Mouse (Mus musculus): ENCODE results near the gene Cpeb1. TPM values are rescaled to one million over a fixed set of nuclear protein-coding genes. Genes with fewer than 3 reads are reported as not detected.
"Not testable (repeated sequence)": the region's sequence is repeated elsewhere in the genome, so short reads cannot be mapped to it uniquely, and the experiment has no call there.

Cpeb1 gene
- not detected in 2 replicates for total RNA-seq (2014; fragmentation: Nextera tagmentation)
- total RNA-seq (2017), result not detected in 2 replicates

GRCm38 (mm10) chr7:81455155-81455651 is at the start of gene Cpeb1:
Gene Cpeb1 (minus strand): TSS chr7:81455465.
- ATAC-seq (replicated peaks; ENCODE audit: poor library complexity, severe bottlenecking), result no peak

GRCm38 (mm10) chr7:81501050-81501449 is 45.8 kb upstream of the Cpeb1 start:
- ATAC-seq (replicated peaks; ENCODE audit: poor library complexity, severe bottlenecking), result no peak

GRCm38 (mm10) chr7:81498181-81498580 is 42.9 kb upstream of the Cpeb1 start, which contains the start of gene BC048679:
Gene BC048679 (minus strand): TSS chr7:81498281.
- no peak for ATAC-seq (replicated peaks; ENCODE audit: poor library complexity, severe bottlenecking)

GRCm38 (mm10) chr7:81497171-81497570 is 41.9 kb upstream of the Cpeb1 start:
- ATAC-seq (replicated peaks; ENCODE audit: poor library complexity, severe bottlenecking), result no peak

- ATAC-seq (replicated peaks; ENCODE audit: poor library complexity, severe bottlenecking), result peak; percentile 93
Measured at GRCm38 (mm10) chr7:81493331-81494021, 38.2 kb upstream of the Cpeb1 start, which contains the start of gene Ap3b2. Gene Ap3b2 (minus strand): TSS chr7:81493925.

- ATAC-seq (replicated peaks; ENCODE audit: poor library complexity, severe bottlenecking), result no peak
Measured at GRCm38 (mm10) chr7:81492628-81493027, 37.4 kb upstream of the Cpeb1 start.

- no peak for ATAC-seq (replicated peaks; ENCODE audit: poor library complexity, severe bottlenecking)
Measured at GRCm38 (mm10) chr7:81489649-81490048, 34.4 kb upstream of the Cpeb1 start.

- no peak for ATAC-seq (replicated peaks; ENCODE audit: poor library complexity, severe bottlenecking)
Measured at GRCm38 (mm10) chr7:81480800-81481199, 25.5 kb upstream of the Cpeb1 start.

GRCm38 (mm10) chr7:81479531-81480090 is 24.3 kb upstream of the Cpeb1 start:
- ATAC-seq (replicated peaks; ENCODE audit: poor library complexity, severe bottlenecking), result no peak

- not testable (repeated sequence) for ATAC-seq (replicated peaks; ENCODE audit: poor library complexity, severe bottlenecking)
Measured at GRCm38 (mm10) chr7:81478261-81478660, 23.0 kb upstream of the Cpeb1 start.

GRCm38 (mm10) chr7:81476833-81477232 is 21.6 kb upstream of the Cpeb1 start:
- peak; percentile 35; the same call in 1 of the 2 replicates for ATAC-seq (replicated peaks; ENCODE audit: poor library complexity, severe bottlenecking)

- ATAC-seq (replicated peaks; ENCODE audit: poor library complexity, severe bottlenecking), result no peak
Measured at GRCm38 (mm10) chr7:81475221-81475620, 20.0 kb upstream of the Cpeb1 start.

GRCm38 (mm10) chr7:81464906-81465450 is 9.7 kb upstream of the Cpeb1 start:
- no peak for ATAC-seq (replicated peaks; ENCODE audit: poor library complexity, severe bottlenecking)

GRCm38 (mm10) chr7:81464116-81464515 is 8.9 kb upstream of the Cpeb1 start:
- peak; percentile 81 for ATAC-seq (replicated peaks; ENCODE audit: poor library complexity, severe bottlenecking)

- no peak for ATAC-seq (replicated peaks; ENCODE audit: poor library complexity, severe bottlenecking)
Measured at GRCm38 (mm10) chr7:81462815-81463214, 7.5 kb upstream of the Cpeb1 start.

GRCm38 (mm10) chr7:81454331-81455039 is 780 bp downstream of the Cpeb1 start:
- ATAC-seq (replicated peaks; ENCODE audit: poor library complexity, severe bottlenecking), result peak; percentile 66

- peak; percentile 40 for ATAC-seq (replicated peaks; ENCODE audit: poor library complexity, severe bottlenecking)
Measured at GRCm38 (mm10) chr7:81453443-81454274, 1.6 kb downstream of the Cpeb1 start.

GRCm38 (mm10) chr7:81452971-81453441 is 2.3 kb downstream of the Cpeb1 start:
- ATAC-seq (replicated peaks; ENCODE audit: poor library complexity, severe bottlenecking), result 0 out of 2 replicates have a peak, but pooled peaks have one; percentile 4

- ATAC-seq (replicated peaks; ENCODE audit: poor library complexity, severe bottlenecking), result no peak
Measured at GRCm38 (mm10) chr7:81398957-81399356, 56.3 kb downstream of the Cpeb1 start.

GRCm38 (mm10) chr7:81379363-81379762 is 75.9 kb downstream of the Cpeb1 start:
- ATAC-seq (replicated peaks; ENCODE audit: poor library complexity, severe bottlenecking), result no peak
